Mouse (Mus musculus): ENCODE measurements around the gene Nckipsd. TPM values are rescaled to one million over a fixed set of nuclear protein-coding genes. Genes with fewer than 3 reads are reported as not detected.
A peak's percentile ranks its signal among the peaks of the same experiment; 100 is the strongest.

Nckipsd gene
- polyA plus RNA-seq, 1 experiment from 2014 or later: 21.6 TPM

GRCm38 (mm10) chr9:108824755-108825413 is 16.7 kb downstream of the Nckipsd start:
- Histone ChIP-seq H3K27me3 (peaks cover 81% of the 10 kb centered on the region), H3K4me1 (replicated peaks) (peaks cover 17% of the 10 kb centered on the region), H3K9ac (replicated peaks) (no peak overlapping the region), H3K4me2 (no peak overlapping the region), H3K36me3 (no peaks in the 10 kb centered on the region), H3K4me3 (replicated peaks) (no peak overlapping the region), H3K27ac (no peak overlapping the region), H3K9me3 (no peaks in the 10 kb centered on the region)
- no peak for ATAC-seq (ENCODE audit: insufficient number of reproducible peaks, insufficient read depth, low FRiP score, low TSS enrichment, low read depth)
- WGBS: under 1% methylated on average over 31 of the region's 31 CpGs

- Histone ChIP-seq H3K36me3 (no peaks in the 10 kb centered on the region), H3K4me1 (replicated peaks) (peaks cover 17% of the 10 kb centered on the region), H3K27me3 (peaks cover 91% of the 10 kb centered on the region), H3K4me3 (replicated peaks) (peak within 1 kb of the TSS; percentile 45), H3K27ac (no peak within 1 kb of the TSS), H3K9ac (replicated peaks) (no peak within 1 kb of the TSS), H3K9me3 (no peaks in the 10 kb centered on the region), H3K4me2 (peak within 1 kb of the TSS; percentile 73)
- 2% methylated on average over 63 of the region's 70 CpGs for WGBS
- 0 out of 2 replicates have a peak, but pooled peaks have one; percentile 27 for ATAC-seq (ENCODE audit: insufficient number of reproducible peaks, insufficient read depth, low FRiP score, low TSS enrichment, low read depth)
Measured at GRCm38 (mm10) chr9:108825820-108826699, 17.9 kb downstream of the Nckipsd start, which contains the start of gene Celsr3. Gene Celsr3, plus strand, starts transcription at chr9:108826320.

DNA sequence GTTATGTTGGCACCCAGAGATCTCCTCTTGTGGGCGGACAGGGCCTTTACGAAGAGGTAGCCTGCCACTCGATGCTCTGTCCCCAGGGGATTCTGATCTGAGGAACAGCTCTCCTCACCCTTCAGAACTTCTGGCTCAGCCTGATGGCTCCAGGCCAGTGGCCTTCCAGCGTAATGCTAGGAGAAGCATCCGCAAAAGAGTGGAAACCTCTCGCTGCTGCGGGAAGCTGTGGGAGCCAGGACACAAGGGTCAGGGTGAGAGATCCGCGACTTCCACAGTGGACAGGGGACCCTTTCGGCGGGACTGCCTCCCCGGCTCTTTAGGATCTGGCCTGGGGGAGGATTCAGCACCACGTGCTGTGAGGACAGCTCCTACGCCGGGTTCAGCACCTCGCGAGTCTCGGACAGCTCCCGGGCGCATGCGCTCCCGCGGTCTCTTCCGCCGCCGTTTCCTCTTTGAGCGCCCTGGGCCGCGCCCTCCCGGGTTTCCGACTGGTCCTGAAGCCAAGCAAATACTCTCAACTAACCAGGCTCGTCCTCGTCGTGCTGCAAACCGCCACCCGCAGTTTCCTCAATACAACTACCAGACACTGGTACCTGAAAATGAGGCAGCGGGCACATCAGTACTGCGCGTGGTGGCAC is 18.7 kb downstream of the Nckipsd start:
- Histone ChIP-seq H3K4me3 (replicated peaks) (peak overlapping the region; percentile 39), H3K9ac (replicated peaks) (no peak overlapping the region), H3K9me3 (no peaks in the 10 kb centered on the region), H3K27ac (no peak overlapping the region), H3K4me2 (peak overlapping the region; percentile 64), H3K27me3 (peaks cover 97% of the 10 kb centered on the region), H3K36me3 (no peaks in the 10 kb centered on the region), H3K4me1 (replicated peaks) (peaks cover 22% of the 10 kb centered on the region)
- 2% methylated on average over 39 of the region's 39 CpGs for WGBS
- ATAC-seq (ENCODE audit: insufficient number of reproducible peaks, insufficient read depth, low FRiP score, low TSS enrichment, low read depth): peak; percentile 24; the same call in 1 of the 2 replicates

- peak; percentile 4; the same call in 1 of the 2 replicates for ATAC-seq (ENCODE audit: insufficient number of reproducible peaks, insufficient read depth, low FRiP score, low TSS enrichment, low read depth)
- Histone ChIP-seq H3K9ac (replicated peaks) (no peak overlapping the region), H3K27ac (no peak overlapping the region), H3K4me1 (replicated peaks) (peaks cover 27% of the 10 kb centered on the region), H3K9me3 (no peaks in the 10 kb centered on the region), H3K4me2 (peak overlapping the region; percentile 64), H3K36me3 (no peaks in the 10 kb centered on the region), H3K4me3 (replicated peaks) (peak overlapping the region; percentile 39), H3K27me3 (peaks cover 99% of the 10 kb centered on the region)
- WGBS: 15% methylated on average over 34 of the region's 34 CpGs
Measured at GRCm38 (mm10) chr9:108827454-108827853, 19.3 kb downstream of the Nckipsd start.

GRCm38 (mm10) chr9:108827906-108828305 is 19.7 kb downstream of the Nckipsd start:
- H3K4me3 ChIP-seq (replicated peaks): peak overlapping the region; percentile 39
- ATAC-seq (ENCODE audit: insufficient number of reproducible peaks, insufficient read depth, low FRiP score, low TSS enrichment, low read depth): no peak
- peaks cover 27% of the 10 kb centered on the region for H3K4me1 ChIP-seq (replicated peaks)
- no peaks in the 10 kb centered on the region for H3K9me3 ChIP-seq
- no peak overlapping the region for H3K27ac ChIP-seq
- no peaks in the 10 kb centered on the region for H3K36me3 ChIP-seq
- WGBS: 63% methylated on average over 18 of the region's 18 CpGs
- H3K4me2 ChIP-seq: peak overlapping the region; percentile 64; the same call in 1 of the 2 replicates
- peaks cover 100% of the 10 kb centered on the region for H3K27me3 ChIP-seq
- no peak overlapping the region for H3K9ac ChIP-seq (replicated peaks)

GRCm38 (mm10) chr9:108831637-108832036 is 23.5 kb downstream of the Nckipsd start:
- H3K27ac ChIP-seq: no peak overlapping the region
- peak overlapping the region; percentile 89 for H3K4me2 ChIP-seq
- peaks cover 84% of the 10 kb centered on the region for H3K27me3 ChIP-seq
- H3K4me3 ChIP-seq (replicated peaks): peak overlapping the region; percentile 49
- peaks cover 20% of the 10 kb centered on the region for H3K4me1 ChIP-seq (replicated peaks)
- ATAC-seq (ENCODE audit: insufficient number of reproducible peaks, insufficient read depth, low FRiP score, low TSS enrichment, low read depth): no peak
- no peaks in the 10 kb centered on the region for H3K36me3 ChIP-seq
- no peak overlapping the region for H3K9ac ChIP-seq (replicated peaks)
- 6% methylated on average over 23 of the region's 23 CpGs for WGBS
- H3K9me3 ChIP-seq: no peaks in the 10 kb centered on the region

GRCm38 (mm10) chr9:108832390-108833108 is 24.4 kb downstream of the Nckipsd start:
- Histone ChIP-seq H3K9ac (replicated peaks) (no peak overlapping the region), H3K4me2 (peak overlapping the region; percentile 89), H3K4me1 (replicated peaks) (peaks cover 13% of the 10 kb centered on the region), H3K9me3 (no peaks in the 10 kb centered on the region), H3K36me3 (no peaks in the 10 kb centered on the region), H3K4me3 (replicated peaks) (peak overlapping the region; percentile 49), H3K27me3 (peaks cover 75% of the 10 kb centered on the region), H3K27ac (no peak overlapping the region)
- 6% methylated on average over 46 of the region's 46 CpGs for WGBS
- ATAC-seq (ENCODE audit: insufficient number of reproducible peaks, insufficient read depth, low FRiP score, low TSS enrichment, low read depth): peak; percentile 95

GRCm38 (mm10) chr9:108842989-108843388 is 34.8 kb downstream of the Nckipsd start:
- Histone ChIP-seq H3K36me3 (no peaks in the 10 kb centered on the region), H3K4me2 (peak overlapping the region; percentile 37), H3K9me3 (no peaks in the 10 kb centered on the region), H3K27ac (no peak overlapping the region), H3K9ac (replicated peaks) (no peak overlapping the region), H3K4me1 (replicated peaks) (0 out of 2 replicates have a peak, but pooled peaks cover 3% of the 10 kb centered on the region), H3K27me3 (peaks cover 32% of the 10 kb centered on the region), H3K4me3 (replicated peaks) (0 out of 2 replicates have a peak overlapping the region, but pooled peaks have one; percentile 2)
- 14% methylated on average over 14 of the region's 14 CpGs for WGBS
- ATAC-seq (ENCODE audit: insufficient number of reproducible peaks, insufficient read depth, low FRiP score, low TSS enrichment, low read depth): no peak; the same call in 1 of the 2 replicates

DNA sequence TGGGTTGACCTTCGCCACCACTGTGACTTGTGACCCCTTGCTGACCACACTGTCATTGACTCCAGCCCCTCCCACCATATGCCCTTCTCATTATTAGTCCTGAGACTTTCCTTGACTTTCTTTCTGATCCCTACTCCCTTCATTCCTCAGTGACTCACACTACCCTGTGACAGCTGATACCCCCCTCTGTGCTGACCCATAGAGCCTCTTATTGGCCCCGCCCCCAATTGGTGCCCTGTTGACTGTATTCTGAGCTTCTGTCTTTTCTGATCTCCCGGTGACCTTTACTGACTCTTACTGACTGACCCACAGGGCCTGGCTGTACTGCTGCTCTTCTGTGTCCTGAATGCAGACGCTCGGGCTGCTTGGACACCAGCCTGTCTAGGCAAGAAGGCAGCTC is 37.2 kb downstream of the Nckipsd start:
- Histone ChIP-seq H3K4me1 (replicated peaks) (0 out of 2 replicates have a peak, but pooled peaks cover 3% of the 10 kb centered on the region), H3K9ac (replicated peaks) (no peak overlapping the region), H3K4me3 (replicated peaks) (no peak overlapping the region), H3K36me3 (no peaks in the 10 kb centered on the region), H3K27me3 (peaks cover 32% of the 10 kb centered on the region), H3K27ac (no peak overlapping the region), H3K9me3 (no peaks in the 10 kb centered on the region), H3K4me2 (no peak overlapping the region)
- WGBS: 66% methylated on average over 5 of the region's 5 CpGs
- ATAC-seq (ENCODE audit: insufficient number of reproducible peaks, insufficient read depth, low FRiP score, low TSS enrichment, low read depth): no peak

DNA sequence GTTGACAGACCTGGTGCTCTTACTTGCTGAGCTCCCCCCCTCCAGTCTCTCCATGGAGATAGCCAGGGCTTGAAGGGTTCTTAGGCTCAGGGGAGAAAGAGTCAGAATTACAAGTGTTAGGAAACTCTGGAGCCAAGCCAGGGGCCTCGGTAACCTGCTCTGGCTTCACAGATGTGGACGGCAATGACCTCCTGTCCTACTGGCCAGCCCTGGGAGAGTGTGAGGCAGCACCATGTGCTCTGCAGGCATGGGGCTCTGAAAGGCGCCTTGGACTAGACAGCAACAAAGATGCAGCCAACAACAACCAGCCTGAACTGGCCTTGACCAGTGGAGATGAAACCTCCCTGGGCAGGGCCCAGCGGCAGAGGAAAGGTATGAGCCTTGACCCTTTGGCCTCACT is 39.2 kb downstream of the Nckipsd start:
- Histone ChIP-seq H3K9ac (replicated peaks) (no peak overlapping the region), H3K4me1 (replicated peaks) (peaks cover 3% of the 10 kb centered on the region; the same call in 1 of the 2 replicates), H3K4me2 (no peak overlapping the region), H3K36me3 (no peaks in the 10 kb centered on the region), H3K27ac (no peak overlapping the region), H3K27me3 (peaks cover 16% of the 10 kb centered on the region), H3K4me3 (replicated peaks) (no peak overlapping the region), H3K9me3 (no peaks in the 10 kb centered on the region)
- 83% methylated on average over 4 of the region's 4 CpGs for WGBS
- no peak for ATAC-seq (ENCODE audit: insufficient number of reproducible peaks, insufficient read depth, low FRiP score, low TSS enrichment, low read depth)
